Mouse (Mus musculus) intestine, embryonic 16.5 days (tissue): ENCODE data around the gene Nr1h3. TPM values are rescaled to one million over a fixed set of nuclear protein-coding genes. Genes with fewer than 3 reads are reported as not detected.

Experiments
- ATAC-seq: fragments of 200-750 bp; cut with Nextera tagmentation; 2 replicates; pipeline ENCODE4 v1.8.0; 2017; ENCODE audit warnings: moderate TSS enrichment, moderate library complexity
- H3K27ac ChIP-seq: fragments of 300-500 bp; sonication (generic); 2 replicates; pipeline ENCODE4 v1.5.1; 2014; ENCODE audit warnings: mild to moderate bottlenecking, low read length
- H3K27me3 ChIP-seq: fragments of 300-500 bp; sonication (generic); replicated peaks from 2 replicates; pipeline ENCODE4 v1.6.1; 2014; ENCODE audit warnings: low read length, control low read depth, mixed read lengths; ENCODE audit not compliant: control insufficient read depth, insufficient read depth
- H3K36me3 ChIP-seq: fragments of 300-500 bp; sonication (generic); 2 replicates; pipeline ENCODE4 v1.6.1; 2014; ENCODE audit warnings: low read length, control low read depth; ENCODE audit not compliant: control insufficient read depth, insufficient read depth
- H3K4me1 ChIP-seq: fragments of 300-500 bp; sonication (generic); 2 replicates; pipeline ENCODE4 v1.6.1; 2014; ENCODE audit warnings: low read length, control low read depth, mixed read lengths; ENCODE audit not compliant: control insufficient read depth, insufficient read depth
- H3K4me2 ChIP-seq: fragments of 300-500 bp; sonication (generic); 2 replicates; pipeline ENCODE4 v1.6.1; 2014; ENCODE audit warnings: low read depth, low read length, control low read depth
- H3K4me3 ChIP-seq: fragments of 300-500 bp; sonication (generic); 2 replicates; pipeline ENCODE4 v1.5.1; 2014; ENCODE audit warnings: mild to moderate bottlenecking, low read length
- H3K9ac ChIP-seq: fragments of 300-500 bp; sonication (generic); 2 replicates; pipeline ENCODE4 v1.6.1; 2014; ENCODE audit warnings: low read depth, low read length
- H3K9me3 ChIP-seq: fragments of 300-500 bp; sonication (generic); 2 replicates; pipeline ENCODE4 v1.6.1; 2016; ENCODE audit warnings: low read length, control low read depth; ENCODE audit not compliant: control insufficient read depth
- WGBS: fragments of 180-500 bp; shearing (Covaris S2); extraction: QIAGEN DNeasy Blood & Tissue Kit; methylation state at CpG from one replicate; pipeline ENCODE4 v1.1.7; 2014; 5-methylcytosine and 5-hydroxymethylcytosine counted together
- polyA plus RNA-seq: library from polyadenylated mRNA; unstranded; fragments of >200 nt; fragmentation: Nextera tagmentation; extraction: Ambion mirVana; gene quantifications from 2 replicates; pipeline ENCODE4 v1.2.1, GENCODE M21; 2015

The Nr1h3 gene
- polyA plus RNA-seq, 1 experiment from 2014 or later = 21.8 TPM

DNA sequence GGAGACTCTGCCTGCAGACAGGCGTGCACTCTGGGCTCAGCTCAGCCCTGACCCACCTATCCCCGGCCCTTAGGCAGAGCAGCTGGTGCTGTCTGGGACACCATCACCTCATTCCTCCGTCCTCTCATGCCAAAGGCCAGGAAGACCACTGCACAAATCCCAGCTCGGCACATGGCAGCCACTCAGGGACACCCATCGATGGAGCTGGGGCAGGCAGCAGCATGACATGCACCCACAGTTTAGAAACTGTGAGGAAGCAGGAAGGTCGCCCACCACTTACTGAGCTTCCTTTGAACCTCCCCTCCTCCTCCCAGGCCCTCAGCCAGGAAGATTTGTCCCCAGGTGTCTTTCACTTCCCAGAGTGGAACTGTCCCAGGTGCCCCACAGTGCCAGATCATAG, 65.2 kb downstream of the Nr1h3 start:
- WGBS = 79% methylated on average over 6 of the region's 6 CpGs

DNA sequence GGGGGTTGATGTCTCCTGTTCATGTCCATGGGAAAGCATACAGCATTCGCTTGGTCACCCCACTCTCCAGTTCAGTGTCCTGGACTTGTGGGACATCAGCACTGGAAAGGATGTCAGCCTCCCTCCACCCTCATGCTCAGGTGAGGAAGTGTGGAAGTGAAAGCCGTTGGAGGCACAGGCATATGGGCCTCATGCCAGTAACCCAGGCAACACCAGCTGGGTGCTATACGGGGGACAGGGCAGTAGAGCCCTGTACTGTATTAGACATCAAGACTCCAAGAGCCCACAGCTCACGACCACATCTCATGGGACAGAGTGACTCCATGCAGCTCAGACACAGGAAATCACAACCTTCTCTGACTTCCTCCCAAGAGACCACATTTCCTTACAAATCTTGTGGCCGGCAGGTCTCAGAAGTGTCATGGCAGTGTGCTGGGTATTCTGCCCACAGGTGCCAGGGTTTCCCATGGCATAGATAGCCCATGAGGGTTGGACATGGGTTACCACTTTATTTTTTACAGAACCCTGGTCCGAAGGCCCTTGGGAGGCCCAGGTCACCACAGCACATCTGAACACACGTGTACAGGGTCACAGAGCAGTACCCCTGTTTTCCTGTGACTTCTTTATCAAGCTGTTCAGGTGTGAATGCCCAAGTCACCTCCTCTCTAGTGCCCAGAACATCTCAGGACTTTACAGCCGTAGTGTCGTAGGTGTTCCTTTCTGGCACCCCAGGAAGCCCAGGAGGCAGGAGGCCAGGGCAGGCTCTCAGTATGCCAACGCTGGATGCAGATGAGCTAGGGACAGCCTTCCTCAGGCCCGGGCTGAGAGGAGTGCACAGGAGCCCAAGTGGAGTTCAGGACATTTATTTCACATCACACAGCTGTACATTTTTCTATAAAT, 65.9 kb downstream of the Nr1h3 start:
- no peak overlapping the region for H3K9ac ChIP-seq
- no peaks in the 10 kb centered on the region for H3K4me1 ChIP-seq
- H3K4me2 ChIP-seq = no peak overlapping the region
- no peaks in the 10 kb centered on the region for H3K27me3 ChIP-seq
- no peaks in the 10 kb centered on the region for H3K36me3 ChIP-seq
- WGBS = 82% methylated on average over 11 of the region's 11 CpGs
- ATAC-seq = no peak
- no peak overlapping the region for H3K4me3 ChIP-seq
- no peak overlapping the region for H3K27ac ChIP-seq
- H3K9me3 ChIP-seq = no peaks in the 10 kb centered on the region

More for the DNA sequence above, 65.2 kb downstream of the Nr1h3 start:
- H3K4me3 ChIP-seq = no peak overlapping the region
- no peaks in the 10 kb centered on the region for H3K27me3 ChIP-seq
- no peaks in the 10 kb centered on the region for H3K9me3 ChIP-seq
- no peak overlapping the region for H3K4me2 ChIP-seq
- ATAC-seq = no peak
- no peaks in the 10 kb centered on the region for H3K4me1 ChIP-seq
- no peak overlapping the region for H3K9ac ChIP-seq
- H3K27ac ChIP-seq = no peak overlapping the region
- no peaks in the 10 kb centered on the region for H3K36me3 ChIP-seq

Other genes with a start within 250 kb of the Nr1h3 start
- 0.72 and 0.94 TPM in 2 replicates for gene Rapsn, start 167.2 kb downstream of the Nr1h3 start, polyA plus RNA-seq
- gene Psmc3, start 148.8 kb downstream of the Nr1h3 start, polyA plus RNA-seq = 238 and 252 TPM in 2 replicates
- 30.2 and 32.3 TPM in 2 replicates for gene Slc39a13, start 132.4 kb downstream of the Nr1h3 start, polyA plus RNA-seq
- gene Spi1, start 120.4 kb downstream of the Nr1h3 start, polyA plus RNA-seq = 4.2 and 6.1 TPM in 2 replicates
- gene Mybpc3, start 84.7 kb downstream of the Nr1h3 start, polyA plus RNA-seq = 0.06 TPM in 1 of 2 replicates, not detected in the other
- gene Madd, start 19.0 kb downstream of the Nr1h3 start, polyA plus RNA-seq = 8.5 and 8.9 TPM in 2 replicates
- gene Acp2, start 51 bp upstream of the Nr1h3 start, polyA plus RNA-seq = 20.4 and 22.9 TPM in 2 replicates
- gene Ddb2, start 34.1 kb upstream of the Nr1h3 start, polyA plus RNA-seq = 14.4 and 15.2 TPM in 2 replicates
- 17.0 and 21.0 TPM in 2 replicates for gene Pacsin3, start 53.1 kb upstream of the Nr1h3 start, polyA plus RNA-seq
- 68.4 and 73.1 TPM in 2 replicates for gene Arfgap2, start 62.1 kb upstream of the Nr1h3 start, polyA plus RNA-seq
- gene 1110051M20Rik, start 241.9 kb upstream of the Nr1h3 start, polyA plus RNA-seq = 34.6 and 36.0 TPM in 2 replicates